Mouse (Mus musculus): ENCODE measurements around the gene Mall.

Mall gene

DNA sequence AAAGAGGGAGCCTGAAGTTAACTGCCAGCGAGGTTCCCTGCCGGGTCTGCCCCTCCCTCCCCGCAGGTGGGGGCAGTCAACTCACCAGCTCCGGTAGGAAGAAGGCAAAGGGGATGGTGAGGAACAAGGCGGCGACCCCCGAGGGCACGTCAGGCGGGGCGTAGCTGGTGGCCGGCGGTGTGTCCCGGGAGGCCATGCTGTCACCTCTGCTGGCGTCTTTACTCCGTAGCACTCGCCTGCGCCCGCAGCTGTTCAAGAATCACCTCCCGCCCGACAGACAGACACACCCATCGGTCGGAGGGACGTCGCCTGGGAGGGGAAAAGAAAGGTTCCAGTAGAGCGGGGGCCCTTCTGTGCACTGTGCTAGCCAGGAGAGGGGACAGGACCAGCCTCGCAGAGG, at the start of gene Mall:
Gene Mall, minus strand, starts transcription at position 262 of the 400 bp plus-strand sequence.
- DNase-seq (ENCODE audit: low spot score in 2 of 2) = no peak

- DNase-seq (ENCODE audit: low spot score in 2 of 2) = no peak
Observed at GRCm38 (mm10) chr2:127778451-127778850, 48.7 kb upstream of the Mall start.

GRCm38 (mm10) chr2:127775013-127775412, 45.3 kb upstream of the Mall start:
- DNase-seq (ENCODE audit: low spot score in 2 of 2) = no peak

GRCm38 (mm10) chr2:127774578-127774941, 44.8 kb upstream of the Mall start:
- no peak for DNase-seq (ENCODE audit: low spot score in 2 of 2)

DNA sequence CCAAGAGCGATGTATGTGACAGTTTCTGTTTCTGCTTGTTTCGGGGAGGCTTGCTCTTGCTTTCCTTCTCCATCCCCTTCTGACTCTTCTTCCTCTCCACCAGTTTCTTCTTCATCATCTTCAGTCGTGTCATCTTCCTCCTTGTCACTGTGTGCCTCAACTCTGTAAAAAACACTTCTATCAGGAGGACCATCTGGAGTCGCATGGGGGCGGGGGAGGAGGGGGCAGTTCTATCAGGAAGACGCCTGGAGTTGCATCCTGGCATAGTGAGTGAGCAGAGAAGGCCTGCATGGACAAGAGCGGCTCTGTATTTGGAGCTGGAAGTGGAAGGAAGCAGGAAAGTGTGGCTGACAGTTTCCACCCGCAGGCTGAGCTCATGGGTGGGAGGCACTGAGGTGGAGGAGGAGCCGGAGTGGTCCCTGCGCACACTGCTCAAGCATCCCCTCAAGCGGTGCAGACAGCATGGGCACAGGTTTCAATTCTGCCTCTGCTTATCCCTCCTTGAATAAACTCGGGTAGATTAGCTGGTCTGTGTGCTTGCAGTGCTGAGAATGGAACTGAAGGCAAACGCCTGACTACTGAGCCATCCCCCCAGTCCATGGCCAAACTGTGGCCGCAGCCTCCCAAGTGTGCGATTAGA, 44.3 kb upstream of the Mall start:
- DNase-seq (ENCODE audit: low spot score in 2 of 2) = no peak

- no peak for DNase-seq (ENCODE audit: low spot score in 2 of 2)
Observed at GRCm38 (mm10) chr2:127761587-127761986, 31.9 kb upstream of the Mall start.

DNA sequence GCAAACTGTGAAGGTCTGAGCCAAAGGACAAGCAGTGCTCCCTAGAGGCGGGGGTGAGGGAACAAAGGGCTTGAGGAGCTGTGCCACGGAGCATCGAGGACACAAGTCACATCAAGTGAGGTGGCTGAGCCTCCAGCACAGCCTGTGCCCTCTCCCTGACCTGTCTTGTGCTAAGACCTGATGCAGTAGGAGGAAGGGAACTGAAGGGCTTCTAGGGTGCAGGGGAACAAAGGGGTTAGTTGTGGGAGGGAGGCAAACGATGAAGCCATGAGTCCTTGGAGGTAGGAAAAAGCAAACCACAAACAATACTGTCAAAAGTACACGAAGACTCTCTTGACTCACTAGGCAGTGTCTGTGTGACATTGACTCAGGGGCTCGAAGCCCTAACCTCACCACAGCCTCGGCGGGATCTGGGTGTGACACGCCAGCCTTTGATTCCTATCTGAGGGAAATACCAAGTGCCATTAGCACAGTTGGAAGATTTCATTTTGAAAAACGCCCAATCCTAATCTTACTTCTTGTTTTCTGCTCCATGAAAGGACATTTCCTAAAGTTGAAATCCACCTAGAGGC, 30.8 kb upstream of the Mall start:
- DNase-seq (ENCODE audit: low spot score in 2 of 2) = no peak

GRCm38 (mm10) chr2:127760014-127760413, 30.3 kb upstream of the Mall start:
- DNase-seq (ENCODE audit: low spot score in 2 of 2) = no peak

GRCm38 (mm10) chr2:127759157-127759880, 29.6 kb upstream of the Mall start:
- no peak for DNase-seq (ENCODE audit: low spot score in 2 of 2)

DNA sequence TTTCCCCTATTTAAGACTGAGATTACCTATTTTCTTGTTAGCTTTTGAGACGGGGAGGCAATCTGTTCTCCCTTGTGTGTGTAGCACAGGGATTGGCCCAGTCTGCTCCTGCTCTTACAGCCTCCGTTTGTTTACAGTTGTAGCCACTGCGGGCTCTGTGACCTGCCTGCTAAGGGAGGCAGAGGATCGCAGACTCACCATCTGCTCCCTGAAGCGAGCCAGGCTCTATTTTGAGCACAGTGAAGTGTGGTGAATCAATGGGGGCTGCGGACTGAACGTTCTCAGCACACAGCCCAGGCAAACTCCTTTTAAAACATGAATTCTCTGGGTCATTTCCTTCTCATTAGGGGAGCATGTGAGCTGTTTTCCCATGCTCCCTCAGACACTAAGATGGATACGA, 27.4 kb upstream of the Mall start:
- DNase-seq (ENCODE audit: low spot score in 2 of 2) = no peak

DNA sequence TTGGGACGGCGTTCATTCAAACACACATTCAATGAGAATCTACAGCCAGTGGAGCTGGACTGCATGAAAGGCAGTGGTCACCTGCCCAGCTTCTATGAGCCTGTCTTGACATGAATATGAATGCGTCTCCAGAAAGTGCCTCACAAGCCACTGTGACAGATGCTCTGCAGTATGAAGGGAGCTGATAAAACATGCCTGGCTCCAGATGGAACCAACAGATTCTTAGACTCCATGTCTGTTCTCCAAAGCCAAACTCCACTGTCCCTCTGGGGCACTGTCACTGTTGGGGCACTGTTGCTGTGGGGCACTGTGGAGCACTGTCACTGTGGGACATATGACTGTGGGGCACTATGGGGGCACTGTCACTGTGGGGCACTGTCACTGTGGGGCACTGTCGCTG, 24.4 kb upstream of the Mall start:
- no peak for DNase-seq (ENCODE audit: low spot score in 2 of 2)

- DNase-seq (ENCODE audit: low spot score in 2 of 2) = peak; percentile 49 to 52
Observed at GRCm38 (mm10) chr2:127751849-127752610, 22.3 kb upstream of the Mall start.

GRCm38 (mm10) chr2:127749376-127749775, 19.6 kb upstream of the Mall start:
- DNase-seq (ENCODE audit: low spot score in 2 of 2) = no peak

DNA sequence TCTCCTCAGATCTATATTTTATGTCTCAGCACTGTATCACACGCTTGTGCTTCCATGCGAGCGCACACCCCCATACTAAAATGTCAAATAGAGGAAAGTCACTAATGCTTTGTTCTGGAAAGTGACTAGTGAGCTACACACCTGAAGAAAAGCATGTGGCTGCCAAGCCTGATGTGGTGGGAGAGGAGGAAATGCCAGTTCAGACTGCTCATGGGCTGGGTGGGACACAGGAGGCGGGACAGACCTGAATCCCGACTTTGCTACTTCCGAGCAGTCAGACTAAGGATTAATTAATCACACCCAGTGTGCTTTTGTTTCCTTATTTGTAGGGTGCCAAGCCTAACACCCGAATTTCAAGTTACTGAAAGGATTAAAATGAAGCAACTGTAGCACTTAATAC, 18.6 kb upstream of the Mall start:
- DNase-seq (ENCODE audit: low spot score in 2 of 2) = no peak

DNA sequence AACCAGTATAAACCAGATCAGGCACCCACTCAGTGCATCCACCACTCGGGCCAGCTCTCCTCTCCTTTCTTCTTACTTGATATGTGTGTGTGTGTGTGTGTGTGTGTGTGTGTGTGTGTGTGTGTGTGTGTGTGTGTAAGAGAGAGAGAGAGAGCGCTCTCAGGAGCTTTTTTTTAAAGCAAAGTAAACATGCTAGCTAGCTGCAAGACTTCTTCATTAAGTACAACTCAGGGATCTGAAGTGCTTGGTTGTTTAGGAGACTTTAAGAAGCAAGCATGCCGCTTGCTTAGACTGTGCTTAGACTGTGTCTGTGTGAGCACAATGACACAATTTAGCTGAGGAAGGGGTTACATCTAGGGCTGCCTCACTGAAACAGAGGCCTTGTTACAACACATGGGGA, 12.9 kb upstream of the Mall start:
- DNase-seq (ENCODE audit: low spot score in 2 of 2) = no peak

GRCm38 (mm10) chr2:127740756-127741519, 11.2 kb upstream of the Mall start:
- DNase-seq (ENCODE audit: low spot score in 2 of 2) = no peak

GRCm38 (mm10) chr2:127737885-127738284, 8.2 kb upstream of the Mall start:
- DNase-seq (ENCODE audit: low spot score in 2 of 2) = no peak

DNA sequence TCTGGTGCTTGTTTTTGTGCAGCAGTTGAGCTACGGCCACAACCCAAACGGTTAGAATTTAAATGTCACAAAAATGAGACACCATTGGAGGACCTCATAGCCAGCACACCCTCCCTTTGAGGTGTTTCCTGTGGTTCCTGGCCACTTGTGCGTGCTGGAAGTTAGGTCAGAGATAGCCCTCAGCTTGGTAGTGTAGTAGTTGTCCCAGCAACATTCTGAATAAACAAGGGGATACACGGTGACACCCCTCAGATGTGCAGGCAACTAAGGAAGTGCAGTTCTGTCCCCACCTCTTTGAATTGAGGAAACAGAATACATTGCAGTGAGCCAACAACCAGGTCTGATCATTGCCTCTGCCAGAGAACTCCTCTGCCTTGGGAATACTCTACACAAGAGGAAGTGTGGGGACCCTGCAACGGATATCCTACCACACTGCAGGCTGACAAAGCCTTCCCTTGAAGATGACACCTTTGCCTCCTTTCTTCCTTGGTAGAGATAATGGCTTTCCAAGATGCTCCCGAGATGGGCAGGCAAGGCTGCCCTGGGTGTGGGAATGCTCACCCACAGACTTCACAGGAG, 7.0 kb upstream of the Mall start:
- no peak for DNase-seq (ENCODE audit: low spot score in 2 of 2)

DNA sequence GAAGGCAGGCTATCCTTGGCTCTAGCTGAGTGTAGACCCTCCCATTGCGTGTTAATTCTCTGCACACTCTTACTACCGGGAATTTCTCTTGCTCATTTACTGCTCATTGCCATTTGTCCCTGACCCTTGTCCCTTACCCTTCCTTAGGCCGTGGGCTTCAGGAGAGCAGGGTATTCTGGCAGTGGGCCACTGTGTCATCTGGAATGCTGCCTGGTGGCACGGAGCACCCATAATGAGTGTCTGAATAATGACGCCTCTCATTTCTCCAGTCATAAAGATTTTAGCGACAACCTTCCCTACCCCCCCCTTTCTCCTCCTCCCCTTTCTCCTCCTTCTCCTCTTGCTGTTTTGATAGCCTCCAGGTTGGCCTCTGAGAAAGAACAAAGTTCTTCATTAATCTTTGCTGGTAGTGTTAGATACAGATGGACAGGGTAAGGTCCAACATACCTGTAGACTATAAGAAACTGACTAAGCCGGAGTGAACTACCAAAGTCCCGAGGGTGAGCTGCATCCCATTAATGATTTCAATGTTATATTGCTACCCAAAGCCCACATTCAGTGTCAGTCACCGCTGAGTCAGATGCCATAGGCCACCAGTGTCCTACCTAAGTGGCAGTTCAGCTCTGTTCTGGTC, 5.9 kb upstream of the Mall start:
- DNase-seq (ENCODE audit: low spot score in 2 of 2) = no peak

DNA sequence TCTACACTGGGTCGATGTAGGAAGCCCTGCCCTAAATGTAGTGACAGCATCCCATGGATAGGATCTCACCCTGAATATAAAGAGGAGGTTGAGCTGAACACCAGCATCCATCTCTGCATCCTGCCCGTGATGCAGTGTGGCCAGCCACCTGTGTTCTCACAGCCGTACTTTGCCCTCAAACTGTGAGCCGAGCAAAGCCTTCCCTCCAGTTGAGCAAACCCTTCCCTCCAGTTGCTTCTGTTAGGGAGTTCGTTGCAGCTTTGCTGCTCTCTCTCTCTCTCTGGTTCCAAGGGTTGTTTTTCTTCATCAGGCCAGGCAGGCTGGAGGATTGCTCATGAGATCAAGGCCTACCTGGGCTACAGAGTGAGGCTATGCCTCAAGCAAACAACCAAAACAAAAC, 5.2 kb upstream of the Mall start:
- DNase-seq (ENCODE audit: low spot score in 2 of 2) = no peak

Measured in spleen, postnatal 36 days (tissue).